Mouse (Mus musculus): ENCODE measurements around the gene Dock7. TPM values are rescaled to one million over a fixed set of nuclear protein-coding genes. Genes with fewer than 3 reads are reported as not detected.
"Not testable (repeated sequence)": the region's sequence is repeated elsewhere in the genome, so short reads cannot be mapped to it uniquely, and the experiment has no call there.

Gene Dock7
- polyA plus RNA-seq, 1 experiment from 2014 or later: 106 TPM

DNA sequence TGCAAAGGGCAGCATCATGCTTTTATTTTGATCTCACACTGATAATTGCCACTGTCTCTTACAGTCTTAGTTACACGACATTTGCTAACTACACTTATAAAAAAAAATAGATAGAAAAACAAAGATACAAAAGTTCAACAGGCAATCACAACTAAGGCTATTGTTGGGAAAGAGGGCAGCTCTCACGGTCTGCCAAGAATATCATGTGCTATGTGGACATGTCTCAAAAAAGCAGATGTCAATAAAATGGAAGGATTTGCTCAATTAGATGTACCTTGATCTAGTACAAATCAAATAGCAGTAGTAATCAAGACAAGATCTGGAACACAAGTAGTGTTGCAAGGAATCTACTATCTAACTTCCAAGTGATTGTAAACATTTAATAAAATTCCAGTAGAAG, 72.1 kb downstream of the Dock7 start:
- ATAC-seq (ENCODE audit: low FRiP score, low read depth): no peak
- whole genome bisulfite sequencing: 90% methylated on average over 2 of the region's 2 CpGs
- peaks cover 2% of the 10 kb centered on the region; the same call in 1 of the 2 replicates for H3K4me1 ChIP-seq
- no peaks in the 10 kb centered on the region for H3K9me3 ChIP-seq
- no peak overlapping the region for H3K4me2 ChIP-seq (replicated peaks)
- no peak overlapping the region for H3K4me3 ChIP-seq
- H3K27me3 ChIP-seq (replicated peaks): no peaks in the 10 kb centered on the region
- no peak overlapping the region for H3K27ac ChIP-seq
- H3K36me3 ChIP-seq: peaks cover 22% of the 10 kb centered on the region; the same call in 1 of the 2 replicates
- no peak overlapping the region for H3K9ac ChIP-seq

- Histone ChIP-seq H3K27me3 (replicated peaks) (no peaks in the 10 kb centered on the region), H3K27ac (no peak overlapping the region), H3K4me3 (no peak overlapping the region), H3K4me2 (replicated peaks) (no peak overlapping the region), H3K9ac (no peak overlapping the region), H3K36me3 (peaks cover 33% of the 10 kb centered on the region), H3K4me1 (peaks cover 2% of the 10 kb centered on the region; the same call in 1 of the 2 replicates), H3K9me3 (no peaks in the 10 kb centered on the region)
- ATAC-seq (ENCODE audit: low FRiP score, low read depth): no peak
- WGBS: 85% methylated on average over 3 of the region's 3 CpGs
These were observed 74.2 kb downstream of the Dock7 start for GRCm38 (mm10) chr4:99046471-99046870.

GRCm38 (mm10) chr4:99044854-99045253, 75.9 kb downstream of the Dock7 start:
- Histone ChIP-seq H3K9ac (no peak overlapping the region), H3K36me3 (peaks cover 36% of the 10 kb centered on the region), H3K4me1 (peaks cover 2% of the 10 kb centered on the region; the same call in 1 of the 2 replicates), H3K27me3 (replicated peaks) (no peaks in the 10 kb centered on the region), H3K9me3 (no peaks in the 10 kb centered on the region), H3K4me2 (replicated peaks) (no peak overlapping the region), H3K27ac (no peak overlapping the region), H3K4me3 (no peak overlapping the region)
- WGBS: 81% methylated on average over 3 of the region's 3 CpGs
- ATAC-seq (ENCODE audit: low FRiP score, low read depth): no peak

GRCm38 (mm10) chr4:99032921-99033320, 87.8 kb downstream of the Dock7 start:
- H3K4me3 ChIP-seq: no peak overlapping the region
- WGBS: 90% methylated on average over 4 of the region's 4 CpGs
- H3K27me3 ChIP-seq (replicated peaks): no peaks in the 10 kb centered on the region

DNA sequence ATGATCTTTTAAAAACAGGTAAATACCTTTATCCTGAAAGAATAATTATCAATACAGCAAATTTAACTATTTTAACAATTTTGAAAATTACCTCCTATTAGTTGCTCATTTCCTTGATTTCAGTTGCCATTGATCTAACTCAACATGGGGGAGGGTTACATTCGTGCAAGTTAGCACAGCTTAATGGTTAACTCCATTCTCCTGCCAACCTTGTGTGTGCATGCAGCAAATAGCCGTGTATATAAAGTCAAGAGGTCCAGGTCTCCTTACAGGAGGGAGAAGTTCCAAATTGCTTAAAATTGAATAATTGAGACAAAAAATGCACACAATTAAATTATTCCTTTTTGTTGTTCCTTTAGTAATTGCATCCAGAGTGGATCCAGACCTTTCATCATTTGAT, 90.0 kb downstream of the Dock7 start, which contains the start of gene Angptl3:
Angptl3 (plus strand) TSS at position 269 of the 400 bp plus-strand sequence.
- WGBS: 75% methylated on average over 2 of the region's 2 CpGs
- no peak within 1 kb of the TSS for H3K9ac ChIP-seq
- no peak for ATAC-seq (ENCODE audit: low FRiP score, low read depth)

More at GRCm38 (mm10) chr4:99032921-99033320, 87.8 kb downstream of the Dock7 start:
- no peaks in the 10 kb centered on the region for H3K9me3 ChIP-seq
- no peak overlapping the region for H3K4me2 ChIP-seq (replicated peaks)
- ATAC-seq (ENCODE audit: low FRiP score, low read depth): no peak
- no peaks in the 10 kb centered on the region for H3K36me3 ChIP-seq
- H3K27ac ChIP-seq: no peak overlapping the region
- H3K9ac ChIP-seq: no peak overlapping the region
- no peaks in the 10 kb centered on the region for H3K4me1 ChIP-seq

GRCm38 (mm10) chr4:99028377-99028776, 92.3 kb downstream of the Dock7 start:
- no peak for ATAC-seq (ENCODE audit: low FRiP score, low read depth)
- Histone ChIP-seq H3K27ac (no peak overlapping the region), H3K27me3 (replicated peaks) (no peaks in the 10 kb centered on the region), H3K9ac (no peak overlapping the region), H3K9me3 (no peaks in the 10 kb centered on the region), H3K36me3 (no peaks in the 10 kb centered on the region), H3K4me1 (no peaks in the 10 kb centered on the region), H3K4me3 (no peak overlapping the region), H3K4me2 (replicated peaks) (no peak overlapping the region)
- WGBS: 96% methylated on average over 5 of the region's 5 CpGs

More for the DNA sequence above, 90.0 kb downstream of the Dock7 start, which contains the start of gene Angptl3:
- Histone ChIP-seq H3K4me1 (no peaks in the 10 kb centered on the region), H3K27me3 (replicated peaks) (no peaks in the 10 kb centered on the region), H3K4me2 (replicated peaks) (no peak within 1 kb of the TSS), H3K27ac (no peak within 1 kb of the TSS), H3K4me3 (no peak within 1 kb of the TSS), H3K9me3 (no peaks in the 10 kb centered on the region), H3K36me3 (no peaks in the 10 kb centered on the region)

GRCm38 (mm10) chr4:99022221-99022620, 98.5 kb downstream of the Dock7 start:
- Histone ChIP-seq H3K27ac (no peak overlapping the region), H3K9ac (no peak overlapping the region), H3K4me1 (no peaks in the 10 kb centered on the region), H3K36me3 (peaks cover 4% of the 10 kb centered on the region; the same call in 1 of the 2 replicates), H3K4me2 (replicated peaks) (no peak overlapping the region), H3K9me3 (no peaks in the 10 kb centered on the region), H3K27me3 (replicated peaks) (no peaks in the 10 kb centered on the region), H3K4me3 (no peak overlapping the region)
- no peak for ATAC-seq (ENCODE audit: low FRiP score, low read depth)
- 95% methylated on average over 8 of the region's 8 CpGs for WGBS

GRCm38 (mm10) chr4:99011039-99011438, 109.7 kb downstream of the Dock7 start:
- H3K27me3 ChIP-seq (replicated peaks): no peaks in the 10 kb centered on the region
- H3K4me2 ChIP-seq (replicated peaks): no peak overlapping the region
- peaks cover 49% of the 10 kb centered on the region for H3K36me3 ChIP-seq
- no peak overlapping the region for H3K27ac ChIP-seq
- H3K9ac ChIP-seq: no peak overlapping the region
- H3K9me3 ChIP-seq: no peaks in the 10 kb centered on the region
- 97% methylated on average over 4 of the region's 4 CpGs for WGBS
- no peak overlapping the region for H3K4me3 ChIP-seq
- no peaks in the 10 kb centered on the region for H3K4me1 ChIP-seq
- ATAC-seq (ENCODE audit: low FRiP score, low read depth): no peak

- H3K27me3 ChIP-seq (replicated peaks): no peaks in the 10 kb centered on the region
- H3K9ac ChIP-seq: no peak overlapping the region
- no peak overlapping the region for H3K4me3 ChIP-seq
- no peak for ATAC-seq (ENCODE audit: low FRiP score, low read depth)
- no peak overlapping the region for H3K4me2 ChIP-seq (replicated peaks)
- no peaks in the 10 kb centered on the region for H3K4me1 ChIP-seq
- 83% methylated on average over 2 of the region's 2 CpGs for WGBS
- H3K27ac ChIP-seq: no peak overlapping the region
- peaks cover 32% of the 10 kb centered on the region for H3K36me3 ChIP-seq
- no peaks in the 10 kb centered on the region for H3K9me3 ChIP-seq
These were observed 114.4 kb downstream of the Dock7 start for GRCm38 (mm10) chr4:99006319-99006718.

- no peaks in the 10 kb centered on the region for H3K27me3 ChIP-seq (replicated peaks)
- no peak for ATAC-seq (ENCODE audit: low FRiP score, low read depth)
- peaks cover 27% of the 10 kb centered on the region for H3K36me3 ChIP-seq
- no peaks in the 10 kb centered on the region for H3K9me3 ChIP-seq
- no peak overlapping the region for H3K4me3 ChIP-seq
- no peak overlapping the region for H3K4me2 ChIP-seq (replicated peaks)
- H3K27ac ChIP-seq: no peak overlapping the region
- H3K9ac ChIP-seq: no peak overlapping the region
- no peaks in the 10 kb centered on the region for H3K4me1 ChIP-seq
- WGBS: 89% methylated on average over 2 of the region's 2 CpGs
These were observed 115.1 kb downstream of the Dock7 start for GRCm38 (mm10) chr4:99005574-99005973.

DNA sequence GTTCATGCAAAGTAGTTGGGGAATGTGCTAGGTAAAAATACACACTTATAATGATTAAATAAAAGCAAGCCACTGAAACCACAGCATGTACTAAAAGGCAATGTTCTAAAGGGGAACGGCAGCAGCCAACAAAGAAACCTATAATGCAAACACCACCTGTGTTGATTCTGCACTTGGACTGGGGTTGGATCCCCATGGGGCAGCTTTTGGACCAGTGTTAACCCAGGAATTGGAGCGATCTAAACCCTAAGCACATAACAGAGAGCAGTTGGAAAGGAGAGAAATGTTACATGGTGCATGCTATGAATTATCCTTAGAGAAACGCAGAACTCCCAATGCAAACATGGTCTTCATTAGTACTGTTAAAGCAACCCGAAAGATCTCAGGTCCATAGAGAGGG, 127.2 kb downstream of the Dock7 start:
- no peak overlapping the region for H3K4me2 ChIP-seq (replicated peaks)
- no peak overlapping the region for H3K4me3 ChIP-seq
- H3K36me3 ChIP-seq: peaks cover 27% of the 10 kb centered on the region
- 84% methylated on average over 4 of the region's 4 CpGs for WGBS
- H3K27ac ChIP-seq: no peak overlapping the region
- no peaks in the 10 kb centered on the region for H3K4me1 ChIP-seq
- no peak overlapping the region for H3K9ac ChIP-seq
- no peaks in the 10 kb centered on the region for H3K9me3 ChIP-seq
- no peak for ATAC-seq (ENCODE audit: low FRiP score, low read depth)
- H3K27me3 ChIP-seq (replicated peaks): no peaks in the 10 kb centered on the region

GRCm38 (mm10) chr4:98984701-98985100, 136.0 kb downstream of the Dock7 start:
- WGBS: 90% methylated on average over 8 of the region's 8 CpGs
- H3K36me3 ChIP-seq: peaks cover 52% of the 10 kb centered on the region

GRCm38 (mm10) chr4:98979976-98980375, 140.7 kb downstream of the Dock7 start:
- not testable (repeated sequence) for H3K9ac ChIP-seq; H3K27me3 ChIP-seq (replicated peaks); H3K4me1 ChIP-seq; H3K9me3 ChIP-seq; H3K4me2 ChIP-seq (replicated peaks); ATAC-seq (ENCODE audit: low FRiP score, low read depth); H3K27ac ChIP-seq; H3K4me3 ChIP-seq
- WGBS: 86% methylated on average over 3 of the region's 3 CpGs
- H3K36me3 ChIP-seq: peaks cover 44% of the 10 kb centered on the region

More at GRCm38 (mm10) chr4:98984701-98985100, 136.0 kb downstream of the Dock7 start:
- Histone ChIP-seq H3K4me1 (no peaks in the 10 kb centered on the region), H3K27ac (no peak overlapping the region), H3K9ac (no peak overlapping the region), H3K9me3 (no peaks in the 10 kb centered on the region), H3K4me2 (replicated peaks) (no peak overlapping the region), H3K4me3 (no peak overlapping the region), H3K27me3 (replicated peaks) (no peaks in the 10 kb centered on the region)
- ATAC-seq (ENCODE audit: low FRiP score, low read depth): no peak
